Mouse (Mus musculus): ENCODE measurements around the gene Myrip. TPM values are rescaled to one million over a fixed set of nuclear protein-coding genes. Genes with fewer than 3 reads are reported as not detected.

The Myrip gene
- polyA plus RNA-seq, 1 experiment from 2014 or later, result 2.2 TPM

DNA sequence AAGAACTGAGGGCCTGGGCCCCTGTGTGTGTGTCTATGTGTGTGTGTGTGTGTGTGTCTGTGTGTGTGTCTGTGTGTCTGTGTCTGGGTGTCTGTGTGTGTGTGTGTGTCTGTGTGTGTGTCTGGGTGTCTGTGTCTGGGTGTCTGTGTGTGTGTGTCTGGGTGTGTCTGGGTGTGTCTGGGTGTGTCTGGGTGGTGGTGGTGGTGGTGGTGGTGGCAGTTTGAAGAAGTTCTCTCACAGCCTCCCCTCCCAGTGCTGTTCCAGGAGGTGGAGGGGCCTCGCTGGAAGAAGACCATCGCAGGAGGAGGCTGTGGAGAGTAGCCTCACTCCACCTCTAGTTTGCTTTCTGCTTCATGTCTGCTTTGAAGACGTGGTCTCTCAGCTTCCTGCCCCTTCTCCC is 180.3 kb downstream of the Myrip start:
- no peak overlapping the region for H3K4me2 ChIP-seq (ENCODE audit: low read length)
- no peaks in the 10 kb centered on the region for H3K9me3 ChIP-seq (ENCODE audit: control insufficient read depth, low read length)
- H3K27ac ChIP-seq (ENCODE audit: low read depth), result no peak overlapping the region
- no peak overlapping the region for H3K9ac ChIP-seq (ENCODE audit: low read length)
- WGBS, result 74% methylated on average over 3 of the region's 3 CpGs
- ATAC-seq (replicated peaks; ENCODE audit: low FRiP score, low TSS enrichment, low read depth) (no peak), DNase-seq (ENCODE audit: low spot score) (no peak)
- H3K4me3 ChIP-seq (ENCODE audit: low read depth, low read length), result no peak overlapping the region
- no peaks in the 10 kb centered on the region; the same call in 1 of the 2 replicates for H3K4me1 ChIP-seq (replicated peaks; ENCODE audit: control insufficient read depth, insufficient read depth, low read length)
- H3K36me3 ChIP-seq (ENCODE audit: control insufficient read depth, insufficient read depth, low read length), result no peaks in the 10 kb centered on the region
- H3K27me3 ChIP-seq (replicated peaks; ENCODE audit: control insufficient read depth, insufficient read depth, low read length), result no peaks in the 10 kb centered on the region

DNA sequence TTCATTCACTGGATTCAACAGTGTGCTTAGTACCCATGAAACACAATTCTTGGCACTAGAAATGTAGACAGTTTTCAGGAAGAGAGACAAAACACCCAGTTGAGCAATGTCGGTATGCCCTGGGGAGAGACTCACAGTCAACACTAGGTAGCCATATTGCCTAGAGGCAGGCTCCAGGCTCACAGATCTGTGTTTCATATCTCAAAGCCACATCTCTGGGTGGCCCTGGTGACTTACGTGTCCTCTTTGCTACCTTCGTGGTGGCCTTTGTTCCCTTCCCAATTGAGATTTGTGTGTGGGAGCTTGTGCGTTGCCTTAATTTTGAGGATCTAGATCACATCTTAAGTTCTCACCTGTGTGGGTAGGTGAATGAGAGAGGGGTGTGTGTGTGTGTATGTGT is 181.1 kb downstream of the Myrip start:
- no peaks in the 10 kb centered on the region; the same call in 1 of the 2 replicates for H3K4me1 ChIP-seq (replicated peaks; ENCODE audit: control insufficient read depth, insufficient read depth, low read length)
- WGBS, result 89% methylated on average over 4 of the region's 4 CpGs
- no peaks in the 10 kb centered on the region for H3K36me3 ChIP-seq (ENCODE audit: control insufficient read depth, insufficient read depth, low read length)
- ATAC-seq (replicated peaks; ENCODE audit: low FRiP score, low TSS enrichment, low read depth) (no peak), DNase-seq (ENCODE audit: low spot score) (no peak)
- H3K9me3 ChIP-seq (ENCODE audit: control insufficient read depth, low read length), result no peaks in the 10 kb centered on the region
- no peak overlapping the region for H3K9ac ChIP-seq (ENCODE audit: low read length)
- H3K27ac ChIP-seq (ENCODE audit: low read depth), result no peak overlapping the region
- H3K4me3 ChIP-seq (ENCODE audit: low read depth, low read length), result no peak overlapping the region
- no peaks in the 10 kb centered on the region for H3K27me3 ChIP-seq (replicated peaks; ENCODE audit: control insufficient read depth, insufficient read depth, low read length)
- H3K4me2 ChIP-seq (ENCODE audit: low read length), result no peak overlapping the region

DNA sequence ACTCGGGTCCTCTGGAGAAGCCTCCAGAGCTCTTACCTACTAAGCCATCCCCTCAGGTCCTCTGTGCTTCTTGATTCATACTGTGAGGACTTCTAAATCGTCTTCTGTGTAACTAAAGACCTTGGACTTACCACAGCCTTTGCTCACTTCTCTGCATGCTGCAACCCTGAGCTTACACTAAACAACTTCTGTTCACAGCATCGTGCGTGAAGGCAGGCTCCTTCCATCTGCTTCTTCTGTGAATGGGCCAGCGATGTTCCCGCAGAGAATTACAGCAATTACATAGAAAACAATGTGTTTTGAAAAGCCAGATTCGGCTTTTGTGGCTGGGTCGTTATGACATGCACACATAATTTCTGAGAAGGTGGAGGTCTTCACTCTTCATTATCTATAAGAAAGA is 181.8 kb downstream of the Myrip start:
- no peak overlapping the region for H3K4me3 ChIP-seq (ENCODE audit: low read depth, low read length)
- WGBS, result 80% methylated on average over 8 of the region's 8 CpGs
- no peaks in the 10 kb centered on the region for H3K9me3 ChIP-seq (ENCODE audit: control insufficient read depth, low read length)
- no peak for ATAC-seq (replicated peaks; ENCODE audit: low FRiP score, low TSS enrichment, low read depth)
- DNase-seq (ENCODE audit: low spot score), result no peak
- H3K4me1 ChIP-seq (replicated peaks; ENCODE audit: control insufficient read depth, insufficient read depth, low read length), result no peaks in the 10 kb centered on the region
- H3K9ac ChIP-seq (ENCODE audit: low read length), result no peak overlapping the region
- no peak overlapping the region for H3K4me2 ChIP-seq (ENCODE audit: low read length)
- no peaks in the 10 kb centered on the region for H3K27me3 ChIP-seq (replicated peaks; ENCODE audit: control insufficient read depth, insufficient read depth, low read length)
- H3K27ac ChIP-seq (ENCODE audit: low read depth), result no peak overlapping the region
- no peaks in the 10 kb centered on the region for H3K36me3 ChIP-seq (ENCODE audit: control insufficient read depth, insufficient read depth, low read length)

DNA sequence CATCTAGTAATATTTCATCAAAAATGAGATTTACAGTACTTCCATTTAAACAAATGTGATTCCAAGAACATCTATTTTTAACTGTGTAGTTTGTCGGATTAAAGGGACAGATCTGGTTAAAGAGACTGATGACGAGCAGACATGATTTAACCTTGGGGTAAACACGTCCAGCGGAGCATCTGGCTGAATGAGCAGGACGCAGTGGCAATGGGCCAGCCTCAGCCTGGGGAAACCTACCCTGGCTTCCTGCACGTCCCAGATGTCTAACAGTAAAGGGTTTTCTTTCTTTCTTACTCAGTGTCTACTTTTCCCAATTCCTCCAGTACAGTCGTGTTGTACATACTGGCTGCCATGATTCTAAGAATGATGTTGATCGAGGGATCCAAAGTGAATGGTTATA is 185.8 kb downstream of the Myrip start:
- H3K27me3 ChIP-seq (replicated peaks; ENCODE audit: control insufficient read depth, insufficient read depth, low read length), result no peaks in the 10 kb centered on the region
- H3K4me3 ChIP-seq (ENCODE audit: low read depth, low read length), result no peak overlapping the region
- 66% methylated on average over 8 of the region's 8 CpGs for WGBS
- no peak overlapping the region for H3K9ac ChIP-seq (ENCODE audit: low read length)
- no peaks in the 10 kb centered on the region for H3K9me3 ChIP-seq (ENCODE audit: control insufficient read depth, low read length)
- no peak overlapping the region for H3K4me2 ChIP-seq (ENCODE audit: low read length)
- H3K4me1 ChIP-seq (replicated peaks; ENCODE audit: control insufficient read depth, insufficient read depth, low read length), result peaks cover 3% of the 10 kb centered on the region; the same call in 1 of the 2 replicates
- DNase-seq (ENCODE audit: low spot score) (no peak), ATAC-seq (replicated peaks; ENCODE audit: low FRiP score, low TSS enrichment, low read depth) (no peak)
- no peak overlapping the region for H3K27ac ChIP-seq (ENCODE audit: low read depth)
- H3K36me3 ChIP-seq (ENCODE audit: control insufficient read depth, insufficient read depth, low read length), result no peaks in the 10 kb centered on the region

DNA sequence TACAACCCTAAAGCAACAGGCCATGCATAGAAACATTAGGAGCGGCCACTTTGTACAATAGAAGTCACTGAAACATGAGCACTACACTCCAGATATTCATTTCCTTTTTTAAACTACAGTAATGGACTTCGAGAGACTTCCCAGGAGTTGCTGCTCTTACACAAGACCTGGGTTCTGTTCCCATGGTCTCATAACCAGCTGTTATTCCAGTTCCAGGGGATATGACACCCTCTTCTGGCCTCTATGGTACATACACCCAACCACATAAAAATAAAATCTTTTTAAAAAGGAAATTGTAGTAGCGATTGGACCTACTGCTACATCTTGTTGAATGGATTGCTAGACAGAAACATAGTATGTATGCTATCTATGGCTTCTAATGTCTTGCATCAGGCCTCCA is 190.2 kb downstream of the Myrip start:
- Histone ChIP-seq H3K27ac (ENCODE audit: low read depth) (no peak overlapping the region), H3K4me3 (ENCODE audit: low read depth, low read length) (peak overlapping the region; percentile 93), H3K4me1 (replicated peaks; ENCODE audit: control insufficient read depth, insufficient read depth, low read length) (peaks cover 13% of the 10 kb centered on the region), H3K9ac (ENCODE audit: low read length) (no peak overlapping the region), H3K27me3 (replicated peaks; ENCODE audit: control insufficient read depth, insufficient read depth, low read length) (no peaks in the 10 kb centered on the region), H3K36me3 (ENCODE audit: control insufficient read depth, insufficient read depth, low read length) (peaks cover 28% of the 10 kb centered on the region), H3K9me3 (ENCODE audit: control insufficient read depth, low read length) (no peaks in the 10 kb centered on the region), H3K4me2 (ENCODE audit: low read length) (peak overlapping the region; percentile 87)
- 85% methylated on average over 3 of the region's 3 CpGs for WGBS
- no peak for DNase-seq (ENCODE audit: low spot score)
- ATAC-seq (replicated peaks; ENCODE audit: low FRiP score, low TSS enrichment, low read depth), result no peak

DNA sequence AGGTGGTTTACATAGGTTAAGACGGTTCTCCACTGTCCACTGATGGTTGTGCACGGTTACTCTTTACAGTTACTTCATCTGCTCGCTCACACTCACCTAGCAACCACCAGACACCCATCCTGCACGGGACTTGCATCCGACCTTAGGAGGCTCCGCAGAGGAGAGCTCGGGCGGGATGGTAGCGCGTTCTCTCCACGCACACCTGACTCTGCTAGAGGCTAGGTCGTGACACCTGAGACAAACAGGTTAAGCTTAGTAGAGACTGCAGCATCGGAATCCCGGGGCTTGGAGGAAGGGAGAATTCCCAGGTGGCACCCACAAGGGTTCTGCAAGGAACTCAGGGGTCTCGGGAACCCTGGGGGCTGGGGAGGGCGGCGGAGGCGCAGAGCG is 190.7 kb downstream of the Myrip start, which contains the start of gene Eif1b:
Gene Eif1b, plus strand, starts transcription at position 223 of the 390 bp plus-strand sequence.
- Histone ChIP-seq H3K27ac (ENCODE audit: low read depth) (peak within 1 kb of the TSS; percentile 92), H3K4me3 (ENCODE audit: low read depth, low read length) (peak within 1 kb of the TSS; percentile 93), H3K4me1 (replicated peaks; ENCODE audit: control insufficient read depth, insufficient read depth, low read length) (peaks cover 13% of the 10 kb centered on the region), H3K36me3 (ENCODE audit: control insufficient read depth, insufficient read depth, low read length) (peaks cover 28% of the 10 kb centered on the region), H3K9me3 (ENCODE audit: control insufficient read depth, low read length) (no peaks in the 10 kb centered on the region), H3K9ac (ENCODE audit: low read length) (peak within 1 kb of the TSS; percentile 98), H3K4me2 (ENCODE audit: low read length) (peak within 1 kb of the TSS; percentile 87), H3K27me3 (replicated peaks; ENCODE audit: control insufficient read depth, insufficient read depth, low read length) (no peaks in the 10 kb centered on the region)
- ATAC-seq (replicated peaks; ENCODE audit: low FRiP score, low TSS enrichment, low read depth) (peak; percentile 30), DNase-seq (ENCODE audit: low spot score) (peak; percentile 90)
- 2% methylated on average over 19 of the region's 19 CpGs for WGBS

DNA sequence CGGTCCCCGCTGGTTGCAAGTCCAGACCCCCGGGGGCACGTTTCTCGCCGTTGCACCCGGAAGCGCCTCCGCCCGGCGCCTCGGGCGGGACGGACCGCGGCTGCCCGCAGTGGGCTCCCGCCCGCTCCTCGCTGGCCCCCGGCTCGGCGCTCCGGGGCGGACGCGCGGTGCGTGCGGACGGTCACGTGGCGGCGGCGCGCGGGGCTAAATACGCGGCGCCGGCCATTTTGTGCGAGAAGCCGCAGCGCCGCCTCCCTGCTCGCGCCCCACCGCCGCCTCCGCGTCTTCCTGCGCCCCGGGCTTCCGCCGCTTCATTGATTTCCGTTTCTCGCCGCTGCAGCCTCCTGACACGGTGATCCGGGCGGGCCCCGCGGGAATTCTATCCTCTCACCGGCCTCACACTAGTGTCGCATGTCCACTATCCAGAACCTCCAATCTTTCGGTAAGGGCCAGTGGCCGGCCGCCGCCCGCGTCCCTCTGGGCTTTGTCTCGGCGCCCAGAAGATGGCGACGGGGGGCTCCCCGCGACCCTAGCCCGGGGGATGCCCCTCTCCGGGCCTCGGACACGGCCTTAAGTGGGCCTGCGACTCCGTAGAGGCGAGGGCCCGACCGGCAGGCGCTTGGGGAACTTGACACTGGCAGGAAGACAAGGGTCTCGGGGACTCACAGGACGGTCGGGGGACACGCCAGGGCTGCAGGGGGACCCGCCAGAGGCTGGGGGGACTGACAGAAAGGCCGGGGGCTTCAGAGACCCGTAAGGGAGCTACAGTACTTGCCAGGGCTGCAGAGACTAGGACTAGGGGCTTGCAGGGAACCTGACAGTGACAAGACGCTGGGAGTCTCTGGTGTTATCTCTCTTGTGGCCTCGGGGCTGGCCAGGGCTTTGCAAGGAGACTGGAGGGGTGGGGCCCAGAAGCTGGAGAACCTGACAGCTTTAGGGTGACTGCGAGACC is 191.4 kb downstream of the Myrip start:
- H3K4me3 ChIP-seq (ENCODE audit: low read depth, low read length), result peak overlapping the region; percentile 93
- DNase-seq (ENCODE audit: low spot score) (peak; percentile 87), ATAC-seq (replicated peaks; ENCODE audit: low FRiP score, low TSS enrichment, low read depth) (peak; percentile 85)
- peak overlapping the region; percentile 98 for H3K9ac ChIP-seq (ENCODE audit: low read length)
- H3K4me2 ChIP-seq (ENCODE audit: low read length), result peak overlapping the region; percentile 87
- under 1% methylated on average over 96 of the region's 97 CpGs for WGBS
- H3K9me3 ChIP-seq (ENCODE audit: control insufficient read depth, low read length), result no peaks in the 10 kb centered on the region
- peaks cover 13% of the 10 kb centered on the region for H3K4me1 ChIP-seq (replicated peaks; ENCODE audit: control insufficient read depth, insufficient read depth, low read length)
- no peaks in the 10 kb centered on the region for H3K27me3 ChIP-seq (replicated peaks; ENCODE audit: control insufficient read depth, insufficient read depth, low read length)
- H3K36me3 ChIP-seq (ENCODE audit: control insufficient read depth, insufficient read depth, low read length), result peaks cover 28% of the 10 kb centered on the region
- H3K27ac ChIP-seq (ENCODE audit: low read depth), result peak overlapping the region; percentile 92

DNA sequence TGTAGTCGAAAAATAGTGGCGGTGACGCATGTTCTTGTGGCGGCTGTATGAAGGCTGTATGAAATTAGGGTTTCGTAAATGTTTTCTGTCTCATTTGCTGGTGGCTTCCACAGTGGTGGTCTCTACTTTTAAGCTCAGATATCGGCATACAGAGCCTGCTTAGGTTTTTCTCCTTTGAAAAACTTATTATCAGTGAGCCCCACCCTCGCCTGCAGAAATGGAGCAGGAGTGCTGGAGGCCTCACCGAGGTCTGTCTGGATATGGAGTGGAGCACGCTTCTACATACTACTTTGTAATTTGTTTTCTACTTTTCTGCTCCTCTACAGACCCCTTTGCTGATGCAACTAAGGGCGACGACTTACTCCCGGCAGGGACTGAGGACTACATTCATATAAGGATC is 192.5 kb downstream of the Myrip start:
- Histone ChIP-seq H3K4me2 (ENCODE audit: low read length) (peak overlapping the region; percentile 87), H3K9me3 (ENCODE audit: control insufficient read depth, low read length) (no peaks in the 10 kb centered on the region), H3K4me1 (replicated peaks; ENCODE audit: control insufficient read depth, insufficient read depth, low read length) (peaks cover 13% of the 10 kb centered on the region), H3K27me3 (replicated peaks; ENCODE audit: control insufficient read depth, insufficient read depth, low read length) (no peaks in the 10 kb centered on the region), H3K36me3 (ENCODE audit: control insufficient read depth, insufficient read depth, low read length) (peaks cover 28% of the 10 kb centered on the region), H3K27ac (ENCODE audit: low read depth) (no peak overlapping the region), H3K4me3 (ENCODE audit: low read depth, low read length) (peak overlapping the region; percentile 93), H3K9ac (ENCODE audit: low read length) (peak overlapping the region; percentile 98)
- ATAC-seq (replicated peaks; ENCODE audit: low FRiP score, low TSS enrichment, low read depth) (no peak), DNase-seq (ENCODE audit: low spot score) (no peak)
- WGBS, result 75% methylated on average over 12 of the region's 12 CpGs
